Mouse (Mus musculus) hematopoietic stem cell, adult 5-6 weeks (primary cell): Measurements from ENCODE around the gene Atp7a. TPM values are rescaled to one million over a fixed set of nuclear protein-coding genes. Genes with fewer than 3 reads are reported as not detected.
"Not testable (repeated sequence)": the region's sequence is repeated elsewhere in the genome, so short reads cannot be mapped to it uniquely, and the experiment has no call there.

Source experiments
- ATAC-seq, 2 experiments: fragments of 125-278 bp in 1 of 2; replicated peaks in 1 of 2; 2 replicates each; pipeline ENCODE4 v1.8.0; 2016 to 2017; ENCODE audit warnings: inconsistent platforms in 2 of 2, mild to moderate bottlenecking in 2 of 2, moderate number of reproducible peaks in 2 of 2, low read depth in 1 of 2, moderate TSS enrichment in 1 of 2; ENCODE audit not compliant: low FRiP score in 2 of 2, poor library complexity in 2 of 2, severe bottlenecking in 2 of 2, insufficient read depth in 1 of 2, low TSS enrichment in 1 of 2
- total RNA-seq: library from RNA; stranded (forward); fragments of 172-1452, 232-1000 nt; gene quantifications from 2 replicates; pipeline ENCODE4 v1.2.3, GENCODE M21; 2017

Gene Atp7a
- 9.1 and 19.3 TPM in 2 replicates for total RNA-seq

GRCm38 (mm10) chrX:106026418-106027342 is at the start of gene Atp7a:
Atp7a (plus strand) TSS chrX:106027276.
- ATAC-seq, result peak; percentile 93 to 98

GRCm38 (mm10) chrX:106001605-106002004 is 25.5 kb upstream of the Atp7a start:
- no peak for ATAC-seq

- ATAC-seq, result no peak
These were observed 16.3 kb upstream of the Atp7a start for GRCm38 (mm10) chrX:106010762-106011161.

- ATAC-seq, result peak; percentile 89 to 96
These were observed 15.5 kb upstream of the Atp7a start, which contains the start of gene Magt1 for GRCm38 (mm10) chrX:106011465-106012159. Magt1 (minus strand) TSS chrX:106011906.

- no peak for ATAC-seq
These were observed 14.5 kb upstream of the Atp7a start for GRCm38 (mm10) chrX:106012559-106012958.

GRCm38 (mm10) chrX:106013217-106013616 is 13.9 kb upstream of the Atp7a start:
- ATAC-seq, result no peak

GRCm38 (mm10) chrX:106014741-106015377 is 12.2 kb upstream of the Atp7a start:
- ATAC-seq, result not testable (repeated sequence)

- ATAC-seq, result peak; percentile 50 to 51
These were observed 11.3 kb upstream of the Atp7a start, which contains the start of gene Cox7b for GRCm38 (mm10) chrX:106015571-106016322. Cox7b (plus strand) TSS chrX:106015700.

- ATAC-seq, result no peak
These were observed 10.0 kb upstream of the Atp7a start for GRCm38 (mm10) chrX:106017102-106017501.

- no peak for ATAC-seq
These were observed 9.6 kb upstream of the Atp7a start for GRCm38 (mm10) chrX:106017516-106017915.

- no peak for ATAC-seq
These were observed 233 bp downstream of the Atp7a start for GRCm38 (mm10) chrX:106027343-106027674.

GRCm38 (mm10) chrX:106030176-106030575 is 3.1 kb downstream of the Atp7a start:
- no peak for ATAC-seq

GRCm38 (mm10) chrX:106031124-106031523 is 4.0 kb downstream of the Atp7a start:
- ATAC-seq, result peak in 1 of 2 experiments; percentile 23; a peak in 1 of 4 replicates

- ATAC-seq, result peak in 1 of 2 experiments; percentile 45; a peak in 1 of 4 replicates
These were observed 8.7 kb downstream of the Atp7a start for GRCm38 (mm10) chrX:106035727-106036126.

- ATAC-seq, result no peak
These were observed 10.2 kb downstream of the Atp7a start for GRCm38 (mm10) chrX:106037185-106037752.

- peak; percentile 83 to 87 for ATAC-seq
These were observed 17.0 kb downstream of the Atp7a start for GRCm38 (mm10) chrX:106043863-106044617.
